Mouse (Mus musculus): Measurements from ENCODE around the gene Ppp2r5e.
"Not testable (repeated sequence)": the region's sequence is repeated elsewhere in the genome, so short reads cannot be mapped to it uniquely, and the experiment has no call there.

Gene Ppp2r5e

GRCm38 (mm10) chr12:75492148-75492547, 103.9 kb downstream of the Ppp2r5e start:
- not testable (repeated sequence) for DNase-seq (ENCODE audit: low read depth, low spot score)

- no peak for DNase-seq (ENCODE audit: low read depth, low spot score)
These were observed 108.5 kb downstream of the Ppp2r5e start for GRCm38 (mm10) chr12:75487500-75487899.

GRCm38 (mm10) chr12:75486568-75487286, 109.3 kb downstream of the Ppp2r5e start:
- no peak for DNase-seq (ENCODE audit: low read depth, low spot score)

- DNase-seq (ENCODE audit: low read depth, low spot score) = no peak
These were observed 113.3 kb downstream of the Ppp2r5e start for GRCm38 (mm10) chr12:75482781-75483180.

- DNase-seq (ENCODE audit: low read depth, low spot score) = no peak
These were observed 114.0 kb downstream of the Ppp2r5e start for GRCm38 (mm10) chr12:75482015-75482414.

- no peak for DNase-seq (ENCODE audit: low read depth, low spot score)
These were observed 116.0 kb downstream of the Ppp2r5e start for GRCm38 (mm10) chr12:75480031-75480430.

GRCm38 (mm10) chr12:75479375-75479898, 116.6 kb downstream of the Ppp2r5e start:
- no peak for DNase-seq (ENCODE audit: low read depth, low spot score)

GRCm38 (mm10) chr12:75478596-75478995, 117.4 kb downstream of the Ppp2r5e start:
- no peak for DNase-seq (ENCODE audit: low read depth, low spot score)

- DNase-seq (ENCODE audit: low read depth, low spot score) = no peak
These were observed 117.9 kb downstream of the Ppp2r5e start for GRCm38 (mm10) chr12:75478117-75478516.

- no peak for DNase-seq (ENCODE audit: low read depth, low spot score)
These were observed 123.0 kb downstream of the Ppp2r5e start for GRCm38 (mm10) chr12:75473021-75473420.

GRCm38 (mm10) chr12:75472107-75472506, 123.9 kb downstream of the Ppp2r5e start:
- DNase-seq (ENCODE audit: low read depth, low spot score) = no peak

GRCm38 (mm10) chr12:75467814-75468213, 128.2 kb downstream of the Ppp2r5e start:
- DNase-seq (ENCODE audit: low read depth, low spot score) = no peak

- DNase-seq (ENCODE audit: low read depth, low spot score) = no peak
These were observed 128.9 kb downstream of the Ppp2r5e start for GRCm38 (mm10) chr12:75467127-75467526.

- DNase-seq (ENCODE audit: low read depth, low spot score) = no peak
These were observed 129.8 kb downstream of the Ppp2r5e start for GRCm38 (mm10) chr12:75466206-75466605.

GRCm38 (mm10) chr12:75464016-75464769, 131.9 kb downstream of the Ppp2r5e start:
- DNase-seq (ENCODE audit: low read depth, low spot score) = no peak

GRCm38 (mm10) chr12:75460561-75460960, 135.5 kb downstream of the Ppp2r5e start:
- DNase-seq (ENCODE audit: low read depth, low spot score) = no peak

- no peak for DNase-seq (ENCODE audit: low read depth, low spot score)
These were observed 136.4 kb downstream of the Ppp2r5e start for GRCm38 (mm10) chr12:75459656-75460055.

- DNase-seq (ENCODE audit: low read depth, low spot score) = no peak
These were observed 142.6 kb downstream of the Ppp2r5e start for GRCm38 (mm10) chr12:75453441-75453840.

GRCm38 (mm10) chr12:75453027-75453426, 143.0 kb downstream of the Ppp2r5e start:
- DNase-seq (ENCODE audit: low read depth, low spot score) = no peak

- no peak for DNase-seq (ENCODE audit: low read depth, low spot score)
These were observed 145.5 kb downstream of the Ppp2r5e start for GRCm38 (mm10) chr12:75450592-75450991.

GRCm38 (mm10) chr12:75450011-75450410, 146.0 kb downstream of the Ppp2r5e start:
- DNase-seq (ENCODE audit: low read depth, low spot score) = no peak

GRCm38 (mm10) chr12:75449475-75449966, 146.5 kb downstream of the Ppp2r5e start:
- no peak for DNase-seq (ENCODE audit: low read depth, low spot score)

GRCm38 (mm10) chr12:75448921-75449320, 147.1 kb downstream of the Ppp2r5e start:
- no peak for DNase-seq (ENCODE audit: low read depth, low spot score)

All from brain, embryonic 18.5 days (tissue).